Mouse (Mus musculus) c-Kit-negative CD71-positive TER-119-positive erythroid progenitor cells, embryonic 14.5 days (primary cell): ENCODE results near the gene Dmkn.
"Not testable (repeated sequence)": the region's sequence is repeated elsewhere in the genome, so short reads cannot be mapped to it uniquely, and the experiment has no call there.

Experiments
- DNase-seq: peaks from one replicate; pipeline ENCODE4 v3.0.0-alpha.2; 2013; ENCODE audit warnings: low read depth, low spot score

Dmkn gene

DNA sequence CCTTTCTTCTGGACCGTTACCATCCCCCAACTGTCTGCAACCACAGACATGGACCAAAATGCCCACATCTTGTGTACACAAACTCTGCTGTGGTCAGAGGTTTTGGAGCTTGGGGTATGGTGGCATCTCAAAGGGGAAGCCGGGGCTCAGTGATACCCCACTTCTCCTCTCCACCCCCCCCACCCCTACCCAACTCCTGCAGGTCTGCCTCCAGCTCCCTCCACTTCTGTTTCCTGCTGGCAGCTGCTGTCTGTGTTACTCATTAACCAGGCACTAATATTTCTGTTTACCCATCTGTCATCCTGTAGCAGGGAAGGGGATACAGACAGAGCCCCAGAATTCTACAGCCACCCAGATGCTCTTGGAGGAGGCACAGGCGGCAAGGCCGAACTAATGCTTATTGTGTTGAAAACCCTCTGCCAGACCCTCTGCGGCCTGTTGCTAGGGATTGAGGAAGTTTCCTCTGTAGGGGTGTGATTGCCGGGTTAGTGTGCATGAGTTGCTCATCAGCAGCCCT, 48.8 kb downstream of the Dmkn start:
- no peak for DNase-seq

- no peak for DNase-seq
These were observed 56.6 kb downstream of the Dmkn start for GRCm38 (mm10) chr7:30820131-30820530.

- DNase-seq = no peak
These were observed 57.4 kb downstream of the Dmkn start for GRCm38 (mm10) chr7:30820854-30821445.

DNA sequence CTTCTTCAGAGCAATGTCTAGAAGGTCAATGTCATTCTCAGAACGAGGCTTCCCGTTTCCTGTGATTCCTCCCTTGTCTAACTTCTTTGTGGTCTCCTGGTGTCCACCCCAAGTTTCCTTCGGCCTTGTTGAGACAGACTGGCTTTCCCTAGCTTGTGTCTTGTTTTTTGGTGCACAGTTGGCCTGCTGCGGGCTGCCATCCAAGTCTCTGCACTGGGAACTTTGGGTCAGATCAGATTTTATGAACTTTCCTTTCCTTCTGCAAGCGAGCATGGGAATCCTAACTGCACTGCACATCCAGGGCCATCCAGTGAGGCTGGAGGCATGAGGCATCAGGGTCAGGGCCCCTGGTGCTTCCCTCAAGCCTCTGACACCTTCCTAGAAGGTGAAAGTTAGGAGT, 58.0 kb downstream of the Dmkn start:
- DNase-seq = no peak

DNA sequence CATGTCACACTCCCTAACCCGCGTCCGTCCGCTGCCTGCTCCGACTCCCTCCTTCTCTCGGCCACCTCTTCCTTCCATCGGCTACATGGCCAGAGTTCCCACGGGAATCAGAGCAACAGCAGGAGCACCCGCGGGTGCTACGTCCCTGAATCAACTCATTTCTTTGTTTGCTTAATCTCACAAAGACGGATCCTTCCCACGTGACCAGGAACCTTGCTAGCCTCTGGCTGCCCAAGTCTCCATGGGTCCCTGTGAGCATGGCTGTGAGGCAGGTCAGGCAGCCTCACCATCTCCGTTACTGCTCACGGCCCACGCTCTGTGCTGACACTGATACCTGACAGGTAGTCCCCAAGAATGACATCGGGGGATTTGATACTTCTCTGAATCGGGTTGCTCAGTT, 60.1 kb downstream of the Dmkn start, which contains the start of gene Ffar2:
Ffar2 (minus strand) TSS at position 101 of the 400 bp plus-strand sequence.
- no peak for DNase-seq

DNA sequence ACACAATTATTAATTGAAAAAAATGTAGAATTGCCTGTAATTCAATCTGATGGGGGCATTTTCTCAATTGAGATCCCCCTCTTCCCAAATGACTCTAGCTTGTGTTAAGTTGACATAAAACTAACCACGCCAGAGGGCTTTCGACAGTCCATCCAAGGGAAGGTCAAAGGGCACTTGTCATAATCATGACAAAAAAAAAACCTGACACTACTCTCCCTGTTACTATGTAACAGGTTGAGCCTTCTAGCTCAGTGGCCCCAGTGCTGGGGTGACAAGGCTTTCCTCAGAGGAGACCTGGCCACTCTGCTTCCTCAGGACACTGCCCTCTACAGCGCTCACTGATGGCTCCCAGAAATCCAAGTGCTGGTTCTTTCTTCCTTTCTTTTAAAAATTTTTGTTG, 60.8 kb downstream of the Dmkn start:
- DNase-seq = no peak

DNA sequence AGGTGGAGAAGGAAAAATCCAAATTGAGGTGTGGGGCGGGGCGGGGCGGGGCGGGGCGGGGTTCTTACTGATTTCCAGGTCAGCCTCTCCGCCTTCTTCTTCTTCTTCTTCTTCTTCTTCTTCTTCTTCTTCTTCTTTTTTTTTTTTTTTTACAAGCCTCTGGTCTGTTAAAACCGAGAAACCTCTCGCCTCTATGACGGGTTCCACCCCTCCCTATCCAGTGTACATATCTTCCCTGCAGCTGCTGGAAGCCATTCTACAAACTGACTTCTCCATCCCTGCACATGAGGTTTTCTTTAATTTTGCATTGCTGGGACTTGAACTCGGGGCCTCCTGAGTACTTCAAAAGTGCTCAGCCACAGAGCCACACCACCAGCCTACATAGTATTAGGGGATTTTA, 63.1 kb downstream of the Dmkn start:
- no peak for DNase-seq

GRCm38 (mm10) chr7:30828871-30829270, 65.3 kb downstream of the Dmkn start:
- DNase-seq = not testable (repeated sequence)

- no peak for DNase-seq
These were observed 65.9 kb downstream of the Dmkn start for GRCm38 (mm10) chr7:30829428-30829827.
